Mouse (Mus musculus): ENCODE data around the gene BC034090.
"Not testable (repeated sequence)": the region's sequence is repeated elsewhere in the genome, so short reads cannot be mapped to it uniquely, and the experiment has no call there.

The BC034090 gene

GRCm38 (mm10) chr1:155191219-155191618 lies 53.0 kb downstream of the BC034090 start:
- DNase-seq (ENCODE audit: low read depth): no peak

- no peak for DNase-seq (ENCODE audit: low read depth)
These were observed 55.6 kb downstream of the BC034090 start for GRCm38 (mm10) chr1:155188656-155189055.

- DNase-seq (ENCODE audit: low read depth): no peak
These were observed 60.1 kb downstream of the BC034090 start for GRCm38 (mm10) chr1:155184191-155184590.

- no peak for DNase-seq (ENCODE audit: low read depth)
These were observed 65.9 kb downstream of the BC034090 start for GRCm38 (mm10) chr1:155178192-155178924.

GRCm38 (mm10) chr1:155174424-155174823 lies 69.8 kb downstream of the BC034090 start:
- no peak for DNase-seq (ENCODE audit: low read depth)

GRCm38 (mm10) chr1:155173644-155174016 lies 70.6 kb downstream of the BC034090 start:
- DNase-seq (ENCODE audit: low read depth): not testable (repeated sequence)

- DNase-seq (ENCODE audit: low read depth): no peak
These were observed 71.2 kb downstream of the BC034090 start for GRCm38 (mm10) chr1:155172895-155173643.

- DNase-seq (ENCODE audit: low read depth): no peak
These were observed 74.3 kb downstream of the BC034090 start for GRCm38 (mm10) chr1:155169935-155170334.

GRCm38 (mm10) chr1:155167453-155167852 lies 76.8 kb downstream of the BC034090 start:
- no peak for DNase-seq (ENCODE audit: low read depth)
